Mouse (Mus musculus): Measurements from ENCODE around the gene Mfap3. TPM values are rescaled to one million over a fixed set of nuclear protein-coding genes. Genes with fewer than 3 reads are reported as not detected.
"Not testable (repeated sequence)": the region's sequence is repeated elsewhere in the genome, so short reads cannot be mapped to it uniquely, and the experiment has no call there.

Gene Mfap3
- total RNA-seq, 1 experiment from 2014 or later = 28.2 TPM

GRCm38 (mm10) chr11:57522046-57522445 lies 3.6 kb downstream of the Mfap3 start:
- ATAC-seq (replicated peaks in 1 of 2; ENCODE audit: insufficient read depth in 1 of 2, low FRiP score in 2 of 2, low TSS enrichment in 1 of 2, low read depth in 1 of 2, poor library complexity in 2 of 2, severe bottlenecking in 2 of 2) = no peak

GRCm38 (mm10) chr11:57523418-57523817 lies 5.0 kb downstream of the Mfap3 start:
- no peak for ATAC-seq (replicated peaks in 1 of 2; ENCODE audit: insufficient read depth in 1 of 2, low FRiP score in 2 of 2, low TSS enrichment in 1 of 2, low read depth in 1 of 2, poor library complexity in 2 of 2, severe bottlenecking in 2 of 2)

- peak; percentile 21 to 69; a peak in 2 of 4 replicates for ATAC-seq (replicated peaks in 1 of 2; ENCODE audit: insufficient read depth in 1 of 2, low FRiP score in 2 of 2, low TSS enrichment in 1 of 2, low read depth in 1 of 2, poor library complexity in 2 of 2, severe bottlenecking in 2 of 2)
Measured at GRCm38 (mm10) chr11:57524597-57524996, 6.1 kb downstream of the Mfap3 start.

GRCm38 (mm10) chr11:57525900-57526299 lies 7.4 kb downstream of the Mfap3 start:
- ATAC-seq (replicated peaks in 1 of 2; ENCODE audit: insufficient read depth in 1 of 2, low FRiP score in 2 of 2, low TSS enrichment in 1 of 2, low read depth in 1 of 2, poor library complexity in 2 of 2, severe bottlenecking in 2 of 2) = no peak

GRCm38 (mm10) chr11:57527506-57527905 lies 9.0 kb downstream of the Mfap3 start:
- ATAC-seq (replicated peaks in 1 of 2; ENCODE audit: insufficient read depth in 1 of 2, low FRiP score in 2 of 2, low TSS enrichment in 1 of 2, low read depth in 1 of 2, poor library complexity in 2 of 2, severe bottlenecking in 2 of 2) = no peak

GRCm38 (mm10) chr11:57529111-57529510 lies 10.6 kb downstream of the Mfap3 start:
- ATAC-seq (replicated peaks in 1 of 2; ENCODE audit: insufficient read depth in 1 of 2, low FRiP score in 2 of 2, low TSS enrichment in 1 of 2, low read depth in 1 of 2, poor library complexity in 2 of 2, severe bottlenecking in 2 of 2) = no peak

GRCm38 (mm10) chr11:57531300-57531950 lies 13.0 kb downstream of the Mfap3 start:
- ATAC-seq (replicated peaks in 1 of 2; ENCODE audit: insufficient read depth in 1 of 2, low FRiP score in 2 of 2, low TSS enrichment in 1 of 2, low read depth in 1 of 2, poor library complexity in 2 of 2, severe bottlenecking in 2 of 2) = peak; percentile 80

GRCm38 (mm10) chr11:57532306-57532705 lies 13.8 kb downstream of the Mfap3 start:
- no peak for ATAC-seq (replicated peaks in 1 of 2; ENCODE audit: insufficient read depth in 1 of 2, low FRiP score in 2 of 2, low TSS enrichment in 1 of 2, low read depth in 1 of 2, poor library complexity in 2 of 2, severe bottlenecking in 2 of 2)

- no peak for ATAC-seq (replicated peaks in 1 of 2; ENCODE audit: insufficient read depth in 1 of 2, low FRiP score in 2 of 2, low TSS enrichment in 1 of 2, low read depth in 1 of 2, poor library complexity in 2 of 2, severe bottlenecking in 2 of 2)
Measured at GRCm38 (mm10) chr11:57535912-57536311, 17.4 kb downstream of the Mfap3 start.

- no peak for ATAC-seq (replicated peaks in 1 of 2; ENCODE audit: insufficient read depth in 1 of 2, low FRiP score in 2 of 2, low TSS enrichment in 1 of 2, low read depth in 1 of 2, poor library complexity in 2 of 2, severe bottlenecking in 2 of 2)
Measured at GRCm38 (mm10) chr11:57539841-57540418, 21.5 kb downstream of the Mfap3 start.

GRCm38 (mm10) chr11:57540681-57541080 lies 22.2 kb downstream of the Mfap3 start:
- ATAC-seq (replicated peaks in 1 of 2; ENCODE audit: insufficient read depth in 1 of 2, low FRiP score in 2 of 2, low TSS enrichment in 1 of 2, low read depth in 1 of 2, poor library complexity in 2 of 2, severe bottlenecking in 2 of 2) = no peak

- peak; percentile 73 to 78; a peak in 3 of 4 replicates for ATAC-seq (replicated peaks in 1 of 2; ENCODE audit: insufficient read depth in 1 of 2, low FRiP score in 2 of 2, low TSS enrichment in 1 of 2, low read depth in 1 of 2, poor library complexity in 2 of 2, severe bottlenecking in 2 of 2)
Measured at GRCm38 (mm10) chr11:57548618-57549550, 30.4 kb downstream of the Mfap3 start.

- no peak for ATAC-seq (replicated peaks in 1 of 2; ENCODE audit: insufficient read depth in 1 of 2, low FRiP score in 2 of 2, low TSS enrichment in 1 of 2, low read depth in 1 of 2, poor library complexity in 2 of 2, severe bottlenecking in 2 of 2)
Measured at GRCm38 (mm10) chr11:57550230-57550629, 31.8 kb downstream of the Mfap3 start.

GRCm38 (mm10) chr11:57551016-57551415 lies 32.6 kb downstream of the Mfap3 start:
- ATAC-seq (replicated peaks in 1 of 2; ENCODE audit: insufficient read depth in 1 of 2, low FRiP score in 2 of 2, low TSS enrichment in 1 of 2, low read depth in 1 of 2, poor library complexity in 2 of 2, severe bottlenecking in 2 of 2) = no peak

- no peak for ATAC-seq (replicated peaks in 1 of 2; ENCODE audit: insufficient read depth in 1 of 2, low FRiP score in 2 of 2, low TSS enrichment in 1 of 2, low read depth in 1 of 2, poor library complexity in 2 of 2, severe bottlenecking in 2 of 2)
Measured at GRCm38 (mm10) chr11:57553015-57553780, 34.7 kb downstream of the Mfap3 start.

- ATAC-seq (replicated peaks in 1 of 2; ENCODE audit: insufficient read depth in 1 of 2, low FRiP score in 2 of 2, low TSS enrichment in 1 of 2, low read depth in 1 of 2, poor library complexity in 2 of 2, severe bottlenecking in 2 of 2) = not testable (repeated sequence)
Measured at GRCm38 (mm10) chr11:57557936-57558335, 39.5 kb downstream of the Mfap3 start.

GRCm38 (mm10) chr11:57564564-57564963 lies 46.1 kb downstream of the Mfap3 start:
- ATAC-seq (replicated peaks in 1 of 2; ENCODE audit: insufficient read depth in 1 of 2, low FRiP score in 2 of 2, low TSS enrichment in 1 of 2, low read depth in 1 of 2, poor library complexity in 2 of 2, severe bottlenecking in 2 of 2) = no peak

Measured in hematopoietic stem cell, adult 5-6 weeks (primary cell).